Mouse (Mus musculus) hindlimb bud, embryonic 11.5 days (tissue): ENCODE data around the gene Scn1b.

Experiments
- DNase-seq: peaks from one replicate; pipeline ENCODE4 v3.0.0-alpha.2; 2012; ENCODE audit warnings: low read depth, low spot score; ENCODE audit errors: extremely low spot score

Scn1b gene

GRCm38 (mm10) chr7:31088206-31088605 is 38.6 kb downstream of the Scn1b start:
- no peak for DNase-seq

- DNase-seq = no peak
Measured at GRCm38 (mm10) chr7:31087262-31087661, 39.5 kb downstream of the Scn1b start.

GRCm38 (mm10) chr7:31086175-31086755 is 40.5 kb downstream of the Scn1b start:
- no peak for DNase-seq

- no peak for DNase-seq
Measured at GRCm38 (mm10) chr7:31085171-31085570, 41.6 kb downstream of the Scn1b start.

GRCm38 (mm10) chr7:31084140-31084539 is 42.7 kb downstream of the Scn1b start:
- no peak for DNase-seq

- no peak for DNase-seq
Measured at GRCm38 (mm10) chr7:31082831-31083588, 43.8 kb downstream of the Scn1b start.

- DNase-seq = no peak
Measured at GRCm38 (mm10) chr7:31082106-31082505, 44.7 kb downstream of the Scn1b start.

- DNase-seq = no peak
Measured at GRCm38 (mm10) chr7:31081106-31081505, 45.7 kb downstream of the Scn1b start.

- DNase-seq = no peak
Measured at GRCm38 (mm10) chr7:31080611-31081010, 46.2 kb downstream of the Scn1b start.

- DNase-seq = no peak
Measured at GRCm38 (mm10) chr7:31079670-31080069, 47.1 kb downstream of the Scn1b start.

- DNase-seq = peak; percentile 46
Measured at GRCm38 (mm10) chr7:31077885-31078445, 48.8 kb downstream of the Scn1b start.

- DNase-seq = no peak
Measured at GRCm38 (mm10) chr7:31077470-31077869, 49.3 kb downstream of the Scn1b start.

GRCm38 (mm10) chr7:31076492-31076891 is 50.3 kb downstream of the Scn1b start, which contains the start of gene Fxyd3:
TSS of gene Fxyd3 (minus strand) at chr7:31076704.
- DNase-seq = no peak

GRCm38 (mm10) chr7:31074713-31075069 is 52.1 kb downstream of the Scn1b start:
- no peak for DNase-seq

GRCm38 (mm10) chr7:31074061-31074712 is 52.6 kb downstream of the Scn1b start:
- no peak for DNase-seq

- DNase-seq = no peak
Measured at GRCm38 (mm10) chr7:31073546-31073945, 53.3 kb downstream of the Scn1b start.

- DNase-seq = no peak
Measured at GRCm38 (mm10) chr7:31072326-31072725, 54.5 kb downstream of the Scn1b start.

- DNase-seq = no peak
Measured at GRCm38 (mm10) chr7:31070324-31070723, 56.5 kb downstream of the Scn1b start.

GRCm38 (mm10) chr7:31069491-31069890 is 57.3 kb downstream of the Scn1b start:
- no peak for DNase-seq

- DNase-seq = no peak
Measured at GRCm38 (mm10) chr7:31067836-31068235, 59.0 kb downstream of the Scn1b start.
